Mouse (Mus musculus): ENCODE results near the gene Morn1.

DNA sequence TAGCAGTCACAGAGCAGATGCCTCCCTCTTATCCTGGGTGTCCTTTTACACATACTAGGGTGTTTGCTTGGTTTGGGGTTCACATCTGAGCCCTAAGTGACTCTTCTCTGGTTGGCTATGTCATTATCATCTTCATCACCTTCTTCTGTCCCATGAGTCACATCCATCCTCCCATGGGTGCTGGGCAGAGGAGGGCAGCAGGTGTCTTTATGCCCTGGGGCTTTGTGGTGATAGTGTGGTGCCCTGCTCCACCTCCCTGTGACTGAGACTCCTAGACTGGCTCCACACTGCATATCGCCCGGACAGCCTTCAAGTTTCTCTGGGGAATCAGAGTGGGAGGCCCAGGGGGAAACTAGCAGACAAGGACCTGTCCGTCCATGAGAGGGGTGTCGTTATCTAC, 12.2 kb downstream of the Morn1 start:
- TF ChIP-seq TAL1 (IDR thresholded peaks at IDR 0.05; ENCODE audit: low read length) (no peak), GATA1 (IDR thresholded peaks at IDR 0.05; ENCODE audit: low read length) (no peak)

Data from erythroblast, embryonic 14.5 days (primary cell).